Mouse (Mus musculus) cerebellum, postnatal 4 days (tissue): ENCODE measurements at regions not wholly inside any gene's neighbourhood (a gene's known extent, or its start where the extent isn't known, plus 50 kb on each side); places are given as distances from the start of the nearest gene placed in this dataset.
A peak's percentile ranks its signal among the peaks of the same experiment; 100 is the strongest.

ENCODE experiments used
- DNase-seq, 2 experiments: peaks; one replicate each; pipeline ENCODE4 v3.0.0; 2022; ENCODE audit warnings: low spot score in 2 of 2, mixed read lengths in 1 of 2

GRCm38 (mm10) chrX:96019556-96019955 is 62.8 kb upstream of the Las1l start:
- peak; percentile 22 to 36 for DNase-seq

GRCm38 (mm10) chrX:96020407-96020806 is 63.6 kb upstream of the Las1l start:
- DNase-seq, result no peak

DNA sequence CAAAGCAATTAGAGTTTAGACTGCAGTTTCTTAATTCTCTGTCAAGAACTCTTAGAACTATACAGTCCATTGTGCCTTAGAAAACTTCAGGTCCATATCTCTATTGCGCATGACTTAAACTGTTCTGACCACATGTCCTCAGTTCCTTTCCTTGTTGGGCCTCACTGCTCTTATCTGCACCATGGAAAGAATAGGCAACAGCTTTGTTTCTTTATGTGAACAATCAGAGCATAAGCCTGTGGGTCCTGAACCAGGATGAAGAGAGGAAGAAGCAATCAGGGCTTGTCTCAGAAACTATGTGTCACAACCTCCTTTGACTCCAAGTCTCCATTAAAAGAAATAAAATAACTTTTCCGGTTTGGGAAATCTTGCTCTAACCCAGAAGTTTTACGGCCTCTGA is 68.6 kb upstream of the Las1l start:
- DNase-seq, result no peak

- DNase-seq, result no peak
Measured at GRCm38 (mm10) chrX:96025876-96026275, 69.1 kb upstream of the Las1l start.

DNA sequence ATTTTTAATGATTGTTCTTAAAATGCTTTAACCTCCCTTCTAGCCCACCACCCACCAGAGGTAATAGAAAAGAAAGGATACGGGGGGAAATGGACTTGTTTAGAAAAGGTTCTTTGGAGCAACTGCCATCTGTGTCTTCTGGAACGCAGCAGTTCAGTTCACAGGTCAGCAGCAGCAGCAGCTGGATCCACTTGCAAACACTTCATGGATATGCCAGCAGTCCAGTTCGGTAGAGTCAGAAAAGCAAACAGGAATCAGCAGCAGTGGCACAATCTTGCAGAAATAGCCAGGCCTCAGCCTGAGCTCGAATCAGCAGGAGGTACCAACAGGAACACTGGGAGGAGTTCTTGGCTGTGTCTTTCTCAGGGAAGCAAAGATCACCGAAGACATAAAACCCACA is 64.3 kb upstream of the Msn start:
- no peak for DNase-seq

DNA sequence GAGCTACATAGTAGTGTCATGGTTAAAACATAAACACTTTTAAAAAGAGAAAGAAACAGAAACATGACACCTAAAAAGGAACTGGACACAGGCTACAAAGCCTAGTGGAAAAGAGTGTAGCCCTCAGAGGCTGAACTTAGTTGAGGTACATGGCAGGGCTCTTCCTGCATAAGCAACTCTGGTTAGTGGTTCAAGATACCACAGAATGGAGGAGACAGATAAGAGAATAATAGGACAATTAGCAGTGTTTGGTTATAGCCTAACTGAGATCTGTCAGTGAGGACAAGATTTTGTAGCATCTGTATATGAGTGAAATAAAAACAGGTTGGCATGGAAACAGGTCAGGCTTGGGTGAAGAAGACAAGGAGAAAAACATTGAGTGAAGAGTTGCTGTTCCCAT is 60.5 kb upstream of the Msn start:
- no peak for DNase-seq

GRCm38 (mm10) chrX:96042193-96042592 is 53.6 kb upstream of the Msn start:
- no peak for DNase-seq
